Mouse (Mus musculus) small intestine, adult 2 months (tissue): ENCODE data around the gene Gm28374. TPM values are rescaled to one million over a fixed set of nuclear protein-coding genes. Genes with fewer than 3 reads are reported as not detected.

ENCODE experiments used
- H3K27ac ChIP-seq: fragments of 200-500 bp; 2 replicates; pipeline ENCODE4 v1.5.1; 2012; ENCODE audit warnings: low read depth, low read length, control low read depth, inconsistent platforms; ENCODE audit not compliant: insufficient read depth
- H3K27me3 ChIP-seq: fragments of 200-500 bp; 2 replicates; pipeline ENCODE4 v1.6.1; 2012; ENCODE audit warnings: mild to moderate bottlenecking, moderate library complexity, low read length, inconsistent platforms; ENCODE audit not compliant: control insufficient read depth, insufficient read depth
- H3K36me3 ChIP-seq: fragments of 200-500 bp; 2 replicates; pipeline ENCODE4 v1.6.1; 2012; ENCODE audit warnings: mild to moderate bottlenecking, low read length, control low read depth, inconsistent platforms; ENCODE audit not compliant: control insufficient read depth, insufficient read depth
- H3K4me1 ChIP-seq: fragments of 200-500 bp; 2 replicates; pipeline ENCODE4 v1.6.1; 2012; ENCODE audit warnings: low read length, inconsistent platforms, mixed read lengths; ENCODE audit not compliant: control insufficient read depth, insufficient read depth, insufficient read length
- H3K4me3 ChIP-seq: fragments of 200-500 bp; 2 replicates; pipeline ENCODE4 v1.5.1; 2012; ENCODE audit warnings: low read depth, mild to moderate bottlenecking, control low read depth, inconsistent platforms, low read length, moderate library complexity
- CTCF ChIP-seq: fragments of 200-500 bp; IDR thresholded peaks from 2 replicates; pipeline ENCODE4 v1.5.1; 2012; ENCODE audit warnings: low read depth, mild to moderate bottlenecking, control low read depth, inconsistent platforms, low read length, moderate library complexity, mixed read lengths; ENCODE audit not compliant: insufficient replicate concordance, insufficient read length; ENCODE audit errors: extremely low read depth
- POLR2A ChIP-seq: fragments of 200-500 bp; IDR thresholded peaks from 2 replicates; pipeline ENCODE4 v1.6.1; 2012; ENCODE audit warnings: low read depth, mild to moderate bottlenecking, control low read depth, inconsistent platforms, low read length, moderate library complexity
- WGBS: fragments of 180-500 bp; shearing (Covaris S2); methylation state at CpG from one replicate; pipeline ENCODE4 v1.1.7; 2018; 5-methylcytosine and 5-hydroxymethylcytosine counted together
- polyA plus RNA-seq: library from polyadenylated mRNA; depleted of rRNA; stranded (reverse); fragments of >200 nt; gene quantifications from 2 replicates; pipeline ENCODE4 v1.2.3, GENCODE M21; 2012

Gm28374 gene
- polyA plus RNA-seq, 1 experiment, result not detected

DNA sequence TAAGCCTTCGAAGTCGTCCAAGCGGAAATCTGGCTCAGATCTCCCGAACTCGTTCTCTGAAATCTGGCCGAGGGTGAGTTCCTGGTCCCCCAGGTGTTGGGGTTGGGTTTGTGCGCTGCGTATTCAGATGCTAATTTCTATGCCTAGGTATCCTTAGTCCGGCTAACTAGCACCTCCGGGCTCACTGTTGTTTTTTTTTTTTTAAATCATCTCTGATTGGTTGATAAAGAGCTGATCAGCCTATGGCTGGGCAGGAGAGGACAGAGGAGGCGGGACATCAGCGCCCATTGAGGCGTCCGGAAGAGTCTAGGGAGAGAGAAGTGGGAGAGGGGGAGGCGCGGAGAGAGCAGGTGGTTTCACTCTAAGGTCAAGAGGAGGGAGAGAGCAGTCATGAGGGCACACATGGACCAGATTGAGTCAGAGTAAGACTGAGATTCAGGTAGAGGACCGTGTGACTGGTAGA, 3.4 kb upstream of the Gm28374 start:
- no peak for TF ChIP-seq CTCF
- TF ChIP-seq POLR2A, result 0 out of 2 replicates have a peak, but pooled peaks have one; percentile 3
- Histone ChIP-seq H3K27me3 (no peaks in the 10 kb centered on the region), H3K36me3 (peaks cover 22% of the 10 kb centered on the region), H3K27ac (0 out of 2 replicates have a peak overlapping the region, but pooled peaks have one; percentile 9), H3K4me3 (peak overlapping the region; percentile 74), H3K4me1 (peaks cover 8% of the 10 kb centered on the region)
- WGBS, result under 1% methylated on average over 17 of the region's 17 CpGs

DNA sequence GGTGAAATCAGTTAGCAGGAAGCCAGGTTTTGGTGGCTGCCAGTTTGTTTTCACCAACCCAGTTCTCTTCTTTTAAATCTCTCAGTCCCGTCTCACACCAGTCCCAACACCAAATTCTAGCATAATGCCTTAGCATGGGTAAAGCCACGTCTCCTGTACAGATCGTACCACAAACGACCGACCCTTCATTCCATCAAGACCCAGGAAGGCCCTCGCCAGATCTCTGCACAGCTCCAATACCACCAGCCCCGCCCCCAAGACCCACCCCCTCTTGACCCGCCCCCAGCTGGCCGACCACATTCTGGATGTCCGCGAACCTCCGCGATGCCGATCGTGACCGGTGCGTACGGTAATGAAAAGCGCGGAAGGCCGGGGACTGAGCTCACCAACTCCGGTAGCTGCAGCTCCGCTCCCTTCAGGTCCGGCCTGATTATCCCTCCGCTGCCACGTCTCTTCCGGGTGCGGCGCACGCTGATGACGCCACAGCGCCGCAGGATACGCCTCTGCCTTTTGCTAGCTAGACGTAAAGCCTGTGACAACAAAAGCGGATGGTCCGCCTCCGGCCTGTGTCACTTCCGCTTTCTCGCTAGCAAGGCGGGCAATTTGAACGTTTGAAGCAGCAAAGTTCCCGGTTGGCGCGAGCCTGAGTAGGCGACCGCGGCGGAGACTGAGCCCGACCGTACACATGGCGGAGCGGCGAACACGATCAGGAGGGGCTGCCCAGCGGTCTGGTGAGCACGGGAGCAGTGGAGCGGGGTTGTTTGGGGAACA, 2.6 kb upstream of the Gm28374 start, which contains the start of the genes Zfpl1 and Cdca5:
Gene Zfpl1, minus strand, starts transcription at position 479 of the 771 bp plus-strand sequence.
Gene Cdca5, plus strand, starts transcription at position 506 of the 771 bp plus-strand sequence.
- H3K27ac ChIP-seq, result 0 out of 2 replicates have a peak within 1 kb of the TSS, but pooled peaks have one; percentile 9
- TF ChIP-seq POLR2A, result peak; percentile 51; the same call in 1 of the 2 replicates
- TF ChIP-seq CTCF, result no peak
- no peaks in the 10 kb centered on the region for H3K27me3 ChIP-seq
- peak within 1 kb of the TSS; percentile 74 for H3K4me3 ChIP-seq
- peaks cover 27% of the 10 kb centered on the region for H3K36me3 ChIP-seq
- under 1% methylated on average over 58 of the region's 58 CpGs for WGBS
- peaks cover 8% of the 10 kb centered on the region for H3K4me1 ChIP-seq

DNA sequence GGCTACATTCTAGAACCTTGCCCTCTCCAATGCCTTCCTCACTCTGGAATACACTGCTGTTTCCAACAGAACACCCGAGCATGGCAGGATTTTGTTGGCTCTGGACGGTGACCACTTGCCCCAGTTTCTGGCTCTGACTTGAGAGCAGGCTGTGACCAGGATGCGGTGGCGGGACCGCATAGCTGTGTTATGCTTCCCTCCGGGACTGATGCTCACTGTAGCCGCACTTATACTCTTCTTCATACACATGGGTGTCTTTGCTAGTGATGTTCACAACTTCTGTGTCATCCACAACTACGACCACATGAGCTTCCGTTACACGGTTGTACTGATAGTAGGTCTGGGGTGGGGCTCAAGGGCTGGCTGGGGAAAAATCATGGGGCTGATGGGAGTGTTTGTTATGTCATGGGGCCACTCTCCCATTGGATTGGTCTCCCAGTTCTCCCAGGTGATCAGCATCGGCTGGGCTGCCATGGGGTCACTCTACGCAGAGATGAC, 2.0 kb downstream of the Gm28374 start, which contains the start of gene Tmem262:
Gene Tmem262, plus strand, starts transcription at position 51 of the 498 bp plus-strand sequence.
- TF ChIP-seq POLR2A (no peak), CTCF (no peak)
- 91% methylated on average over 12 of the region's 12 CpGs for WGBS
- Histone ChIP-seq H3K36me3 (peaks cover 30% of the 10 kb centered on the region), H3K4me1 (peaks cover 10% of the 10 kb centered on the region), H3K27ac (no peak within 1 kb of the TSS), H3K27me3 (no peaks in the 10 kb centered on the region), H3K4me3 (no peak within 1 kb of the TSS)

DNA sequence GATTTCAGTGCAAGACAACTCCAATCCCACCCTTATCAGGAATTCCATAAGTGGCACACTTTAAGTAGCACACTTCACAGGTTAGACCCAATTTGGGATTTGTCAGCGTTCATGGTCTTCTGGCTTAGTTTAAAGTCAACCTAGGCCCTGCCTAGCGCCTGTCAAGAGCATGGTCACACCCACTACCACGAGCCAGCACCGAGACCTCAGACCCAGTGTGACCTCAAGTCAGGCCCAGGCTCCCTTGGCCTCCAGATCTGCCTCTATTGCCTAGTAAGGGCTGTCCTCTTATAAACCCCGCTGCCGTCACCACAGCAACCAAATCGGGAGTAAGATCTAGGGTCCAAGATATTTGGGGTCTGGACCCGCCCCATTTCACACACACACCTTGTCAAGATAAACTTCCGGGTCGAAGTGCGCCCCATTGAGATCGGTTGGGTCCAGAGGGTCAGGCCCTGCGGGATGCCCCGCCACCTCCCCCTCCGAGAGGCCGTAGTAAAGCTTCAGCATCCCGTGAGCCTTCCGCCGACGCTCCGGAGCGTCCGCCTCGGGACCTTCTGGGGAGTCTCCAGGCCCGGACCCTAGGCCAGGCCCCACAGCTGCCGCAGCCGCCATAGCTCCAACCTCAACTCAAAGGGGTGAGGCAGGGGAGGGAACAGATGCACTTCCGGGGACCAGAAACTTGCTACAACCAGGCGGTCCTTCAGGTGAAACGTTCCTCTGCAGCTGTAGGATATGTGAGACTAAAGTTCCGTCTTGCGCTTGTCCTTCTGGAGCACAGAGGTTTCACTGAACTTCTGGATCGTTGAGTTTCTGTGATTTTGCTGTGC, 5.3 kb downstream of the Gm28374 start, which contains the start of gene Vps51:
Gene Vps51, minus strand, starts transcription at position 668 of the 830 bp plus-strand sequence.
- H3K4me1 ChIP-seq, result peaks cover 7% of the 10 kb centered on the region
- H3K36me3 ChIP-seq, result peaks cover 33% of the 10 kb centered on the region
- peak within 1 kb of the TSS; percentile 94 for H3K4me3 ChIP-seq
- TF ChIP-seq CTCF, result no peak
- TF ChIP-seq POLR2A, result no peak; the same call in 1 of the 2 replicates
- H3K27me3 ChIP-seq, result no peaks in the 10 kb centered on the region
- peak within 1 kb of the TSS; percentile 87 for H3K27ac ChIP-seq
- WGBS, result under 1% methylated on average over 33 of the region's 33 CpGs

DNA sequence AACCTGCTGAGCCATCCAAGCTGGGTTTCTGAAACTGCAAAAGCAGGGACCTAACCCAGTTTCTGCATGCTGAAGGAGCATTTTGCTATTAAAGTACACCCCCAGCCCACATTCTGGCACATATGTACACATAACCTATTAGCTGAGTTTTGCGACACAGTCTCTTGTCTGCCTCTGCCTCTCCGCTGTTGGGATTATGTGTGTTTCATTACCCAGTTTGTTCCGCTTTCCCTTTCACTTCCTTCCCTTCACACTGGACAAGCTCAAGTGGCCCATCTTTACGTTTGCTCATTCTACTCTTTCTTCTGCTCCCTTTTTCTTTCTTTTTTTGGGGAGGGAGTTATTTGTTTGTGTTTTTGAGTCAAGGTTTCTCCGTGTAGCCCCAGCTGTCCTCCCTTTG, 8.2 kb downstream of the Gm28374 start:
- peaks cover 7% of the 10 kb centered on the region for H3K4me1 ChIP-seq
- no peaks in the 10 kb centered on the region for H3K27me3 ChIP-seq
- H3K4me3 ChIP-seq, result no peak overlapping the region
- peaks cover 32% of the 10 kb centered on the region for H3K36me3 ChIP-seq
- TF ChIP-seq CTCF, result no peak
- peak overlapping the region; percentile 17; the same call in 1 of the 2 replicates for H3K27ac ChIP-seq
- 92% methylated on average over 5 of the region's 5 CpGs for WGBS

DNA sequence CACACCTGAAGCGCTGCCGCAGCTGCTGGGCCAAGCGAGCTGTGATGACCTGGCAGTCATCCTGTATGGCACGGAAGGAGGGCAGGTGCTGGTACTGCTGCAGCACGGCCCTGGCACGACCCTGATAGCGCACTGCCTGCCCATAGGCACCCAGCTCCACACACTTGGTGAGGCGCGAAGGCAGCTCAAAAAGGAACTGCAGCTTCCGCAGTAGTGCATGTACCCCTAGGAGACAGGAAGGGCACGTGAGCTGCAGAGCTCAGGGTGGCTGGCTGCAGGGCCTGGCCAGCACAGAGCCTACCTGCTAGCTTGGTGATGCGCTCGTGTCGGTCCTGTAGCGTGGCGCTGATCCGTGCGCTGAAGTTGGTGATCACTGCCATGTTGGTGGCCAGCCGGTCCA, 10.8 kb downstream of the Gm28374 start:
- TF ChIP-seq POLR2A (no peak), CTCF (no peak)
- H3K27me3 ChIP-seq, result no peaks in the 10 kb centered on the region
- H3K4me3 ChIP-seq, result no peak overlapping the region
- peaks cover 33% of the 10 kb centered on the region for H3K36me3 ChIP-seq
- H3K4me1 ChIP-seq, result peaks cover 11% of the 10 kb centered on the region
- no peak overlapping the region for H3K27ac ChIP-seq
- WGBS, result 95% methylated on average over 19 of the region's 19 CpGs
